Mouse (Mus musculus) common myeloid progenitor, adult 5-6 weeks (primary cell): ENCODE data around the gene Krt19. TPM values are rescaled to one million over a fixed set of nuclear protein-coding genes. Genes with fewer than 3 reads are reported as not detected.

Experiments used
- ATAC-seq: replicated peaks from 2 replicates; pipeline ENCODE4 v1.8.0; 2016; ENCODE audit warnings: low read depth, mild to moderate bottlenecking, moderate TSS enrichment, inconsistent platforms; ENCODE audit not compliant: poor library complexity, severe bottlenecking
- total RNA-seq: library from RNA; stranded (forward); fragments of 200-1000, 187-1606 nt; gene quantifications from 2 replicates; pipeline ENCODE4 v1.2.3, GENCODE M21; 2017

Gene Krt19
- not detected in 2 replicates for total RNA-seq

GRCm38 (mm10) chr11:100148615-100149330, at the start of gene Krt19:
Gene Krt19 (minus strand): TSS chr11:100148665.
- ATAC-seq = no peak

- no peak for ATAC-seq
Measured at GRCm38 (mm10) chr11:100192992-100193391, 44.5 kb upstream of the Krt19 start, which contains the start of gene Krt9. Gene Krt9 (minus strand): TSS chr11:100193246.

- ATAC-seq = no peak
Measured at GRCm38 (mm10) chr11:100191820-100192219, 43.4 kb upstream of the Krt19 start.

GRCm38 (mm10) chr11:100186736-100187135, 38.3 kb upstream of the Krt19 start:
- no peak for ATAC-seq

- ATAC-seq = no peak
Measured at GRCm38 (mm10) chr11:100181725-100182124, 33.3 kb upstream of the Krt19 start.

- ATAC-seq = no peak
Measured at GRCm38 (mm10) chr11:100179260-100179659, 30.8 kb upstream of the Krt19 start.

GRCm38 (mm10) chr11:100178307-100178706, 29.8 kb upstream of the Krt19 start:
- ATAC-seq = no peak

- no peak for ATAC-seq
Measured at GRCm38 (mm10) chr11:100176791-100177190, 28.3 kb upstream of the Krt19 start.

GRCm38 (mm10) chr11:100168765-100169762, 20.6 kb upstream of the Krt19 start:
- peak; percentile 57; the same call in 1 of the 2 replicates for ATAC-seq

GRCm38 (mm10) chr11:100168071-100168470, 19.6 kb upstream of the Krt19 start:
- no peak for ATAC-seq

- no peak for ATAC-seq
Measured at GRCm38 (mm10) chr11:100164392-100164791, 15.9 kb upstream of the Krt19 start.

GRCm38 (mm10) chr11:100157908-100158477, 9.5 kb upstream of the Krt19 start:
- ATAC-seq = no peak

GRCm38 (mm10) chr11:100157331-100157730, 8.9 kb upstream of the Krt19 start:
- no peak for ATAC-seq

GRCm38 (mm10) chr11:100155497-100156255, 7.2 kb upstream of the Krt19 start:
- ATAC-seq = no peak

- no peak for ATAC-seq
Measured at GRCm38 (mm10) chr11:100147566-100148353, 705 bp downstream of the Krt19 start.

GRCm38 (mm10) chr11:100145858-100146560, 2.5 kb downstream of the Krt19 start:
- no peak for ATAC-seq

- ATAC-seq = no peak
Measured at GRCm38 (mm10) chr11:100145104-100145503, 3.4 kb downstream of the Krt19 start.

GRCm38 (mm10) chr11:100140966-100141365, 7.5 kb downstream of the Krt19 start:
- ATAC-seq = no peak
